Mouse (Mus musculus) erythroblast, embryonic 14.5 days (primary cell): ENCODE measurements around the gene Arl11.

Experiments used
- GATA1 ChIP-seq: IDR thresholded peaks from 2 replicates; pipeline ENCODE4 v1.6.1; 2012; ENCODE audit warnings: low read length, inconsistent platforms, mixed read lengths
- TAL1 ChIP-seq: IDR thresholded peaks from 3 replicates; pipeline ENCODE4 v1.6.1; 2012; ENCODE audit warnings: low read length, inconsistent platforms, mixed read lengths

DNA sequence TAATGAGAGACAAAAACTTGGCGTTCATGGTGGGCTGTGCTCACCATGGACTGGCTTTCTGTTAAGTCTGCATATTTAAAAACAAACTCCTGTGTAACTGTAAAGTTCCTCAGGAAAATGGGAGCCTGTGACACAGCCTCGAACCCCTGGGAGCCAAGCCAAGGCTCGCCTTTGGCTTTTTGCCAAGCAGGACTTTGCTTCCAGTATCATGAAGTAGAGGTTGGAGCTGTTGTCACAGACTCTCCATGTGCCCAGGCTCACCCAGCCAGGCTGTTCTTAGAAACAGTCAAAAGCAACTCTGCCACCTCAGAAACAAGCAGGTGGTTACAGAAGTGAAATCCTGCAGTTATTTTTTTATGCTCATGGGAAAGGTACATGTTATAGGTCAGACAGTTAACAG lies 18.9 kb upstream of the Arl11 start:
- no peak for TF ChIP-seq GATA1
- TF ChIP-seq TAL1 = no peak
